Mouse (Mus musculus): ENCODE data around the gene Prkag1.

Prkag1 gene

GRCm38 (mm10) chr15:98830736-98831683, at the start of gene Prkag1:
Prkag1 (minus strand) TSS chr15:98831521.
- DNase-seq (ENCODE audit: low spot score in 2 of 2): peak; percentile 91 to 94

GRCm38 (mm10) chr15:98877331-98877730, 46.0 kb upstream of the Prkag1 start:
- no peak for DNase-seq (ENCODE audit: low spot score in 2 of 2)

GRCm38 (mm10) chr15:98871916-98872888, 40.9 kb upstream of the Prkag1 start:
- DNase-seq (ENCODE audit: low spot score in 2 of 2): peak; percentile 91 to 92

DNA sequence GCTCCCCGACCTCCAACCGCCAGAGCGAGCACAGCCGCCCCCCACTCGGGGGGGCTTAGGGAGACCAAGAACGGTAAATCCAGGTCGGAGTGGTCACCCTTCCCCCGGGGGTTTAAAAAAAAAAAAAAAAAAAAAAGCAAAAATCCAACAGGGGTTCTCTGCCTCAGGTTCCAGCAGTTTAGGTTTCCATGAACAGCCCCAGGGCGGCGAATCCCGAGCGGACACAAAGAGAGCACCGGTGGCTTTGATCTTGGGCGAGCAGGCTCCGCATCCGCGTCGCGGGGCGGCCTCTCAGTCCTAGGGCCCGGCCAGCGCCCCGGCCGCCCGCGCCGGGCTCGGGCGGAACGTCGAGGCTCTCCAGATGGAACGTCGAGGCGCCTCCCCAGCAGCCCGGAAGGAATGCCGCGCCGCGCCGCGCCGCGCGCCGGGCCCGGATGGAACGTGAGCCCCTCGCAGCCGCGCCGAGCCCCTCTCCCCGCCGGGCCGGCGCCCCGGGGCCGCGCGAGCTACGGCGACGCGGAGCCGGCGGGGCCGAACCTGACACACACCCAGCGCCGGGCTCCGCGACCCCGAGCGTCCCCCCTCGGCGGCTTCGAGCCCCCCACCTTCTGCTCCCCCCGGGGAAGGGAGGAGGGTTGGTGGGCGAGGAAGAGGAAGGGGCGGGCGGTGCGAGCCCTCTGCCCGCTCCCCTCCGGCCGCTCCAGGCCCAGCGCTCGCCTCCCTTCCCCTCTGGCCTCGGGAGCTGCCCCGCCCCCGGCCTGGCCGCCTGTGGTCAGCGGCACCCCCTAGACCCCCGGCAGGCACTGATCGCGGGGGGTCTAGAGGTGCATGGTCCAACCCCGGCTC, 40.0 kb upstream of the Prkag1 start, which contains the start of gene Kmt2d:
Gene Kmt2d (minus strand): TSS at position 135 of the 846 bp plus-strand sequence.
- no peak for DNase-seq (ENCODE audit: low spot score in 2 of 2)

- no peak for DNase-seq (ENCODE audit: low spot score in 2 of 2)
These were observed 39.1 kb upstream of the Prkag1 start for GRCm38 (mm10) chr15:98870179-98871069.

DNA sequence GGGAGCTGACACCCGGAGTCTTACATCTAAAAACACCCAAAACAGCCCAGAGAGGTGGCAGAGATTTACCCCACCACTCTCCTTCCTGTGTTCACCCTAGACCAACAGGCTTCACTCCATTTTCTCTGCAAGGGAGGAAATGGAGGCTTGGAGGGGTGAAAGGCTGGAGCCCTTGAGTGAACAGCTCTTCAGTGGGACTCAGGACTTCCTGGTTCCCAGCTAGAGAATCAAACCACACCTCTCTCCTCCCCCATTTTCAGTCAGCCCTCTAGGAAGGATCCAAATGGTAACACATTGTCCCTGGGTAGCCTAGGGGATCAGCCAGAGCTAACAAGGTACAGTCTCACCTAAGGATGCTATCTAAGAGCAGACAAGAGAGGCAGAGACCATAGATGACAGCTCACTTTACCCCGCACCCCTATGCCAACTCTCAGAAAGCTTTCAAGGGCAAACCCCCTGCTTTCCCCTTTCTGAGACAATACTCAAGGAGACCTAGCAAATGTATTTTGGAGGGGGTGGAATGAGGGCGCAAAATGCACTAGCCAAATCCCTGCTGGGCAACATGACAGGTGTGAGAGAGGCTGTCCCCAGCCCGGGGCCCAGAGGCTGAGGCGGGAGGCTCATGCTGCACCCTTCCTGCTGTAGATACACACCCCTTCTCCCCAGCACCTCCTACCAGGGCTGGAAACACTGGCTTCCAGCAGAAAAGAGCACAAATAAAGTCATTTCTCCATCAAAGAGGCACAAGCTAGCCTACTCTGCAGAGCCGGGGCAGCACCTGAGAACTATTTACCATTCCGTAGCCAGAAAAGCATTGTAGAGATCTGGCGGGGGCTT, 38.2 kb upstream of the Prkag1 start:
- no peak for DNase-seq (ENCODE audit: low spot score in 2 of 2)

DNA sequence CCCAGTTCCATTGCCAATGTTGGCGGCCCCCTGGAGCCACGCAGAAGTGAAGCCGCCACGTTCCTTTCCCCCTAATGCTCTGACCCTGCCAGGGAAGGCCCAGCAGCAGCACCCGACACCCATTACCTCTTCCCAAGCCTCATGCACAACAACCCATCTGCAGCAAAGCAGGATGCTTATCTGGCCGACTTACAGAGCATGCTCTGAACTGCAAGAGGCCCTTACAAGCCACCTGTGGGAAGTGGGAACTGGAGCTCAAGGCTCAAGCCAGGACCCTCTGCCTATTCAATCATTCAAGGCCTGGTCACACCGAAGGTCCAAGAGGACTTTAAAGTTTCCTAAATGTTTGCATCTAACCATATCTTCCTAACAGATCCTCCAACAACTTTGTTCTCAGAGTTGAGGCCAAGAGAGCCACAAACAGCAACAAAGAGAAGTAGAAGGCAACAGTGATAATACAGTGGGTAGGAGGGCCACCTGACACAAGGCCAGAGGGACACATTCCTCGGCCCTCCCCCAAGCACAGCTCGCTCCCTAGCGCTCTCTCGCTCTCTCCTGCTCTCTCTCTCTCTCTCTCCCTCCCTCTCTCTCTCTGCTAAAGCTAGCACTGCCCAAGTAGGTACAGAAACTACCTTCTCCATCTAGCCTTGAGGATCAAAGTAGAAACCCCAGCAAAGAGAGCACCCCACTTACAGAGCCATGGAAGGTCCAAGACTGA, 37.2 kb upstream of the Prkag1 start:
- DNase-seq (ENCODE audit: low spot score in 2 of 2): no peak

- no peak for DNase-seq (ENCODE audit: low spot score in 2 of 2)
These were observed 36.0 kb upstream of the Prkag1 start for GRCm38 (mm10) chr15:98867321-98867720.

DNA sequence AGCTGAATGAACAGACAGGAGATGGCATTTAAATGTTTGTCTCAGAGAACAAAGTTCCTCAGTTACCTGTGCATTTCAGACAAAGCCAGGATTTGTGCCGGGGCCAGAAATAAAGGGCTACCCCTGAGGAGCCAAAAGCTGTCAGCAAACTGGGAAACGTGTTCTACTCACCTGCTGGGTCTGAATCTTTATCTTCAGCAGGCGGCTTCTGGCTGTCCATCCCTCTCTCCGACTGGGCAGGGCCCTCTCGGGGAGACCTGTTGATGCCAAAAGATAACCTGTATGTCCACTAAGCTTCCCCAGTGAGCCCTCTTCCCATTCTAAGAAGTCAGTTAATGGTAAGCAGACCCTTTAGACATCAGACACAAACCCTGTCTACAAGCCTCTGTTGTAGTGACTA, 35.2 kb upstream of the Prkag1 start:
- no peak for DNase-seq (ENCODE audit: low spot score in 2 of 2)

GRCm38 (mm10) chr15:98865771-98866170, 34.5 kb upstream of the Prkag1 start:
- no peak for DNase-seq (ENCODE audit: low spot score in 2 of 2)

DNA sequence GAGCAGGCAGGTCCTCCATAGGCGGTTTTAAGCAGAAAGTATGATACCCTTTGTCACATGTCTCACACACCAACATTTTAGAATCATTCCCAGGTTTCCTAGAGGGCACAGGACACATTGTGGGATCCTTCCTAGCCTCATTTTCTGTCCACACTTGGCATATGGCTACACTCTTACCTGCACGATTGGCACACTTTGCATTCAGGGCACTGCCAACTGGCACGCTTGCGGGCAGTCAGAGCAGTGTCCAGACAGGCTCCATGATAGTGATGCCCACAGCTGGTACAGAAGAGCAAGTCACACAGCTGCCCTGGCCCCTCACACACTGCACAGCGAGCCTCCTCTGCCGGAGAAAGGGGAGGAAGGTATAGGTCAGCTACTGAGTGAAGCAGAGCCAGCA, 33.6 kb upstream of the Prkag1 start:
- no peak for DNase-seq (ENCODE audit: low spot score in 2 of 2)

GRCm38 (mm10) chr15:98863451-98863958, 32.2 kb upstream of the Prkag1 start:
- no peak for DNase-seq (ENCODE audit: low spot score in 2 of 2)

- DNase-seq (ENCODE audit: low spot score in 2 of 2): no peak
These were observed 30.5 kb upstream of the Prkag1 start for GRCm38 (mm10) chr15:98861701-98862410.

DNA sequence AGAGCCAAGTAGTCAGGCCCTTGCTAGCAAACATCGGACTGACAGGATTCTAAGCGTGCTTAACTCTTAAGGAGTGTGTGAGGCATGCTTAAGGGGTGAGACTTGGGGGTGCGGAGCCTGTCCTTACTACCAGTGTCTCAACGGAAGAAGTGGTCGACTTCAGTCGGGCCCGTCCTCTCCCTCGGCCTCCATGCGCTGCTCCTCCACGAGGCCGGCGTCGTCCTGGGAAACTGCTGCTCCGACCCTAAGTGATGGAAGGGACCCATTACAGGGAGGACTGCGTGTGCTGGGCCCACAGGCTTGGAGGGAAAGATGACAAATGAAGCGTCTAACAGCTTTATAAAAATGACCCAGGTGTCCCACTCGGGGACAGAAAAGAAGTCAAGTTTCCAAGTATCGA, 29.6 kb upstream of the Prkag1 start:
- DNase-seq (ENCODE audit: low spot score in 2 of 2): no peak

DNA sequence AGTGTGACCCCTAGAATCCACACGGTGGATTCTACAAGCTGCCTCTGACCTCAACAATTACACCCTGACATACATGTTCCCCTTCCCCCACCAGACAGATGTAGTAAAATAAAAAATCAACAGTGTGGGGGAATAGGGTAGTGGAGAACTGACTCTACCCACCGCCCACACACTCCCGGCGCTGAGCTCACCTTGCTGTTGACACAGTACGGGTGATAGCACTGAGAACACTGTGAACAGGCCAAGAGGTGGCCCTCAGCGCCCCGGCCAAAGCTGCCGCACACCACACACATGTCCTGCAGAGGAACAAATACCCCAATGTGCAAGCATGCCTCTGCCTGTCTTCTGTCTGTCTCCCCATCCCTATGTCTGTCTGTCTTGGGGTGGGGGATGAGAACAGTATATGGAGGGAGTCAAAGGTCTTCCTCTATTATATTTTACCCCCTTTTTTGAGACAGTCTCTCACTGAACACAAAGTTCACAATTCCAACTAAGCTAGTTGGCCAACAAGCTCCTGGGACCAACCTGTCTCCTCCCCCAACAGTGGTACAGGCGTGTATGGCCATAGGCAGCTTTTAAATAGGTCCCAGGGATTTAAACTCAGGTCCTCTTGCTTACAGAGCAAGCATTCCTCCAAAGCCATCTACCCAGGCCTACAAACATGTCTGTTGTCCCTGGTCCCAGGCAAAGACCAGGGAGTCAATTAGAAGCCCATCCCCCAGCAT, 28.2 kb upstream of the Prkag1 start:
- DNase-seq (ENCODE audit: low spot score in 2 of 2): no peak

GRCm38 (mm10) chr15:98854214-98854613, 22.9 kb upstream of the Prkag1 start:
- DNase-seq (ENCODE audit: low spot score in 2 of 2): no peak

All from frontal cortex, postnatal 14 days (tissue).